Mouse (Mus musculus) retina, postnatal 1 day (tissue): ENCODE measurements around the gene BC025920.

Source experiments
- DNase-seq: peaks from one replicate; pipeline ENCODE4 v3.0.0-alpha.2; 2012

Gene BC025920

DNA sequence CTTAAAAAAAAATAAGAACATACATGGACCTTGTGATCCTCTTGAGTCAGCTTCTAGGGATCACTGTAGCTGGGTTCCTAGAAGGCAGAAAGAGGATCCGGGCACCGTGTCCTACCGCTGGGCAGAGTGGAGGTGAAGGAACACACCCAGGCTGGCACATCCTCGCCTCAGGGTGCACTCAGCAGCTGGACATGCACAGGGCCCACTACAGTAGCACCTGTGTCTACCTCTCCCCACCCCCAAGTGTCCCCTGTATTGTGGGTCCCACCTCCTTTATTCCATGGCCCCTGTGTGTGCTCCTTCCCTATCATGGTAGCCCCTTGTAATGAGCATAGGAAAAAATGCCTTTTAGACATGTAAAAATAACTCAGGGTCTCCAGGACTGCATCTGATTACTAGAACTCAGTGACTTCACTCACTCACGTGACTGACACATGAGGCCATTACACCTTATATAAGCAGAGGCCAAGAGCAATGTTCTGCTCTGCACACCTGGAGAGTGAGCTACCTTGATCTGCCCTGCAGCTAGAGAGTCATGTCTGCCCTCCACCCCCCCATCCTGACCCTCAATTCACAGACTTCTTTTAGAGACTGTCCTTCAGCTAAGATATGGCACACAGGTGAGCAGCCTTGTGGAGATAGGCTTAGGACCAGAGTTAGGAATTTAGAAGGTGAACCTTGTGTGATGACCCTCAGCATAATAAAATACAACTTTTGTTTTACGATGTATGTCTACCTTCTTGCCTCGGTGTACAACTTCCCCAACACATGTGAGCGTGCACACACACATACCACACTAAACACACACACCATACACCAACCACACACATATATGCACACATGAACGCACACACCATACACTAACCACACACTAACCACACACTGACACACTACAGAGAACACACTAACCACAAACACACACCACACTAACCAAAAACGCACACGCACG, 1.8 kb upstream of the BC025920 start:
- DNase-seq = no peak

DNA sequence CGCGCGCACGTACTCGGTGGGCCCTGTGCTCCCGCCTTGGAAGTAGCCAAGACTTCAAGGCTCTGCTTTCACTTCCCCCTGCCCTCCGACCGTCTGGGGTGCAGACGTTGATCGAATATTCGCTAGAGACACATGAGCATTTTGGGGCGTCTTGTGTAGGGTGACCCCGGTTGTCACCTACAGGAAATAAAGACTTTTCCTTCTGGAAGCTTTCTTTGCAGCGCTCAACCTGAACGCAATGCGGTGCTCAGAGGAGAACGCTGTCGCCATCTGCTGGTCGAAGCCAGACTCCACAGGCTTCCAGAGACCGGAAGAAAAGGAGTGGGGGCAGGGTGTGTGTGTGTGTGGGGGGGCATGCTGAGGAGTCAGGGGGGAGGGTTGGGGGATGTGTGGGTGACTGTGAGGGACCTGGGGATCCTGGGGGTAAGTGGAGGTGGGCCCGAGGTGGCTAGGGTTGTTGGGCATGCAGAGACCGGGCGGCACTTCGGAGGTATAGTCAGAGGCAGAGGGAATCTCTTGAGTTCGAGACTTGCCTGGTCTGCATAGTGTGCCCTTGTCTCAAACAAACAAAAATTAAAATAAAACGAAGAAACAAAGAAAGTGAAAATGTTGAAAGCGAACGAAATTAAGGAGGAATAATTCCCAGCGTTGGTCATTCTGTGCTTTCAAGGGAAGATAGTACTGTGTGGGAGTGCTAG, 953 bp upstream of the BC025920 start:
- DNase-seq = peak; percentile 93

DNA sequence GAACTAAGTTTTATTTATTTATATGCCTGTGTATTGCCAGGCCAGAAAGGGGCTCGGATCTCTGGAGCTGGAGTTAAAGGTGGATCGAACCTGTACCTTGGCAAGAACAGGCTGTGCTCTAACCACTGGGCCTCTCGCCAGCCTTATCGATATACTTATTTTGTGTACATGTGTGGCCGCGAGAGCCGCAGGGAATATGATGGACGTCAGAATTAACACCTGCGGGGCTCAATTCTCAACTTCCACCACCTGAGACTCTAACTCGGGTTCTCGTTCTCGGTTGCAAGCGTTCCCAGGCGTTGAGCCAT, 450 bp upstream of the BC025920 start:
- DNase-seq = no peak

DNA sequence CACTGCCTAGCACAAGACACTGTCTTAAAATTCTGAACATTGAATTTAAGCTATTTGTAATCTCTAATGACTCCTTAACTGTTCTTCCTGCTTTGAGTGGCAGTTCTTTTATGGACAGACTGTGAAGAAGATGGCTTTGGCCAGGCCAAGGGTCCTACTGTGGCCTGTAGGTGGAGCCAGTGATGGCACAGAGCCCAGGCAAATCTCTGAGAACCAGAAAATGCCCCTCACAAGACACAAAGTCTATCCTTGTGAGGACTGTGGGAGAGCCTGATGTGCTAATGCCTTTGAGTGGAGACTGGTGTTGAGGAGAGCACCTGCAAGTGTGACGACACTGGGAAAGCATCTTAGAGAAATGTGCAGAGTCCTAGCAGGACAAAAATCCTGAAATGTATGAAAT, 2.2 kb downstream of the BC025920 start:
- no peak for DNase-seq

GRCm38 (mm10) chr10:81612779-81613178, 6.7 kb downstream of the BC025920 start:
- DNase-seq = no peak

DNA sequence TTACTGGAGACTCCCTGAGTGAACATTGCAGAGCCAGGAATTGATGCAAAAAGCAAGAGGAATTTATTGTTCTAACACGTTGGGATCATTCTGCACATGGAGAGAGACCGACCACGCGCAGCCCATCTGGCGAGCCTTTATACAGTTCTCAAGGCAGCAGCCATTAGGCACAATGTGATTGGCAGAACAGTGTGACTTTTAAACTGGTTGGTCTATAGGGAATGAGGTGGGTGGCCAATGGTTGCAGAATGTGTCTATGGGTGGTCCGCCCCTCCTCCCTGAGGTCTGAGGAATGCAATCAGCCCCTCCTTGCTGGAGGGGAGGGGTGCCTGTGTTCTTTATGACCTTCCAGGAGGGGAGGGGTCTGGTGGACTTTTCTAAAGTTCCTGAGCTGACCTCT, 9.4 kb downstream of the BC025920 start:
- DNase-seq = no peak

GRCm38 (mm10) chr10:81619976-81620375, 13.9 kb downstream of the BC025920 start:
- DNase-seq = no peak

DNA sequence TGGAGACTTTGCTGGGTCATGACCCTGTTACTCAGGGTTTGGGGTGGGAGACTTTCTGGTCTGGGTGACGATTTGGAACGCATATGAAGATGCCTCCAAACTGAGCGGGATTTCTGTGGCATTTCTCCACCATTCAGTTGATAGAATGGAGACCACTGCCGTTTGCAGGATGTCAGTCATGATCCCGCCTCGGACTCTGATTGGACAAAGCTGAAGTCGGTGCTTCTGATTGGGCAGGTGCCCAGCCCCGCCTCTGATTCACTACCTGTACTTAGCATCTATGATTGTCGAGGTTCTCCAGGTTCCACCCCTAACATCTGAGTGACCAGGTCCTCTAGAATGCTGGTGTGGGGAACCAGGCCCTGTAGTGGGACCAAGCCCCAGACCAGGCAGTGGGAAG, 14.7 kb downstream of the BC025920 start:
- no peak for DNase-seq

- DNase-seq = no peak
Observed at GRCm38 (mm10) chr10:81623441-81623840, 17.4 kb downstream of the BC025920 start.

DNA sequence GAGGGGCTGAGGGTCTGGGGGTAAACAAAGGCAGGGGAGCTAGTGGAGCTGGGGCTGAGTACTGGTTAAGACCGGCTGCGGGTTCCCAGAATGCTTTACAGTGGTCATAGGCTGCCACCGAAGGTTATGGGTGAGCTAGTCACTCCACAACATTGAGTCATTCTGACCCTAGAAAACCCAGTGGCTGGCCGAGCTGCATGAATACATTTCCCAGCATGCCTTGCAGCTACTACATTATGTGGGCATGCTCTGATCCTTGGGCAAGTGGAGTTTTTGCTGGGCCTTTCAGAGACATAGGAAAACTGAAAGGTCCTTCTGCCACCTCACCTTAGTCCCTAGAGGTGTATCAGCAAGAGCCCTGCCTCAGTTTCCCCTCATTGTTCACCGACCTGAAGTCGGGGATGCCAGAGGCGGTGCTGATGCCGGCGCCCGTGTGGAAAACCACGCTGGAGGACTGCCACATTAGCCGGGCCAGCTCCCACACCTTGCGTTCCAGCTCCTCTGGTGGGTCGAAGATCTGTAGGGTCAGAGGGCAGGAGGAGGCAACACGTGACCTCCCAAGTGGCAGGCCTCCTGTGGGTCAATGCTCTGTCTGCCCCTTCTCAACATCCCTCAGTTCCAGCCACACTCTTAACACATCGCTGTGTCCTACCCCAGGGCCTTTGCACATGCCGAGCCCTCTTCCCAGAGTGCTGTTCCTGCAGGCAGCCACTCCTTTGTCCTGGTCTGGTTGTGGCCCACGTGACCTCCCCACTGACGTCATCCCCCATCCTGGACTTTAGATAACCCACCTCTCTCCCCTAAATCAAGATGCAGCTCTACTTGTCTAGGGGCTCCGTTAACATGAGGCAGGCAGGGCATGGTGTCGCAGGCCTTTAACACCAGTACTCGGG, 20.3 kb downstream of the BC025920 start:
- no peak for DNase-seq

DNA sequence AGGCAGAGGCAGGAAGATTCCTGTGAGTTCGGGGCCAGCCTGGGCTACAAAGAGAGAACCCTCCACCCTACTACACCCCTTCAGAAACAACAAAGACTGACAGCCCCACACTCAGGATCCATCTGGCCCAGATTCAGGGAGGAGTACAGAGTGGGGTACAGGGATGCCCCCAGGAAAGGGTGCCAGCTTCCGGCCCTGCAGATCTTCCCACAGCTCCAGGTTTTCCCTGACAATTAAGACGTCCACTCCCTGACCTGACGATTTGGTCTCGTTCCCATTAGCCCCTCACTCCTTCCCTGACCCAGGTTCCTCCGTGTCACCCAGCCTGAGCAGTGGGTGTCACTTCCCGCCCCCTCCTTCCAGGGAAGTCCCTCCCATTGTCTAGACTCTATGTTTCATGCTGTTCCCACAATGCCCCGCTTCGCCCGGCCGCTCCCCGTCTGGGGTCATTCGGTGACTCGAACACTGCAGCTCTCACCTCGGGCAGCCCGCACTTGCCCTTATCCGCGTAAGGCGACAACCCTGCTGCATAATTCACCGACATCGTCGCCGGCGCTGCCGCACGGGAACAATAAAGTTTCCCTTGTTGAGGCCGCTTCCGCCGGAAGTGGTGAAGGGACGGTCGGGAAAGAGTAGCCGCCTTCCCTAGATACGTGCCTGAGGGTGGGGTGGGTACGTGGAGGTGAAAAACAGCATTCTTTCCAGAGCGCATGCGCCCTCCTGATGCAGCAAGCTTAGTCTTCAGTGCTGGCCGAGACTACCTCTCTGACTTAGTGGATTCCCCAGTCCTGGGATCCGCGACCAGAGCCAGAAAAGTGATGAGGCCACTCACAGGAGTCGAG, 21.1 kb downstream of the BC025920 start, which contains the start of gene Sirt6:
Sirt6 (minus strand) TSS at position 804 of the 842 bp plus-strand sequence.
- DNase-seq = peak; percentile 97

GRCm38 (mm10) chr10:81627836-81628220, 21.8 kb downstream of the BC025920 start:
- DNase-seq = no peak

- no peak for DNase-seq
Observed at GRCm38 (mm10) chr10:81628390-81628789, 22.3 kb downstream of the BC025920 start, which contains the start of gene Ankrd24. Ankrd24 (plus strand) TSS chr10:81628540.

- peak; percentile 90 for DNase-seq
Observed at GRCm38 (mm10) chr10:81633253-81634099, 27.4 kb downstream of the BC025920 start.

DNA sequence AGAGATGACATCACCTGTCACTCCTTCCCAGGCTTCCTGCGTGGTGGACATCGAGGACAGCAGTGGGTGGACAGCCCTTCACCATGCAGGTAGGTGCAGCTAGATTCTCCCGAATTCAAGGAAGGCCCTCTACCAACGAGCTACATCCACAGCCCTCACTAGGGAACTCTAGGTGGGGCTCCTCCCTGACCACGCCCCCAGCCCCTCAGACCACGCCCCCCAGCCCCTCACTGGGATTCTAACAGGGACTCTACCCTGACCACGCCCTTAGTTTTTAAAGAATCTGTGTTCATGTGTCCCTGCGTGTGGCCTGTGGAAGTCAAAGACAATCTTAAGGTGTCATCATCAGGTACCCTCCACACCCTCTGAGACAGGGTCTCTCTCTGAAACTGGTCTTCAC, 30.3 kb downstream of the BC025920 start:
- DNase-seq = no peak

DNA sequence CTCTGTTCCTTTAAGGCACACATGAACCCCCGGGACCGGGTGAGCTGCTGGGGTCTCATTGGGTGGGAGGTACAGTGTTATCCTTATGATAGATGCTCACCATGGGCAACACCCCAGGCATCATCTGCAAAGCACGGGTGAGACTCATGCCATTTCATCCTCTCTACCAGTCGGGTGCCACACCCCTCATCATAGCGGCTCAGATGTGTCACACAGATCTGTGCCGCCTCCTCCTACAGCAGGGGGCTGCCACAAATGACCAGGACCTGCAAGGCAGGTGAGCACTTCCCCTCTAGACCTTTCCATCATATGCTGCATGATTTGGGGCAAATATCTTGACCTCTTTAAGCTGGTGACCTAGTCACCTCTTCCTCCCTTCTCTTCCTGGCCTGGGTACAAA, 32.0 kb downstream of the BC025920 start:
- DNase-seq = no peak

DNA sequence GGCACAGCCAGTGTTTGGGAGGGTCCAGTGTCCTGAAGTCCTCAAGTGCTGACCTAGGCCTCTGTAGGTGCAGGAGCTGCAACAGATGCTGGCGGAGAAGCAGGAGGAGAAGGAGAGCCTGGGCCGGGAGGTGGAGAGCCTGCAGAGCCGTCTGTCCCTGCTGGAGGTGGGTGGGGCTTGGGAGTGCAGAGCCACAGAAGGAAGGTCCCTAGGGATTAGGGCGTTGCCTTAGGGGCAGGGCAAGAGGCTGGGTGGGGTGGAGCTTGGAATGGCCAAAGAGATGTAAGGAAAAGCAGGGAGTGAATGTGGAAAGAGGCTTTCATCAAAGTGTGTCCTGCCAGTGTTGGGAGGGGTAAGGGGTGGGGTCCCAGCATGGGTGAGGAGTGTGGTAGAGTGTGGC, 34.8 kb downstream of the BC025920 start:
- peak; percentile 40 for DNase-seq

GRCm38 (mm10) chr10:81641566-81641965, 35.5 kb downstream of the BC025920 start:
- no peak for DNase-seq

DNA sequence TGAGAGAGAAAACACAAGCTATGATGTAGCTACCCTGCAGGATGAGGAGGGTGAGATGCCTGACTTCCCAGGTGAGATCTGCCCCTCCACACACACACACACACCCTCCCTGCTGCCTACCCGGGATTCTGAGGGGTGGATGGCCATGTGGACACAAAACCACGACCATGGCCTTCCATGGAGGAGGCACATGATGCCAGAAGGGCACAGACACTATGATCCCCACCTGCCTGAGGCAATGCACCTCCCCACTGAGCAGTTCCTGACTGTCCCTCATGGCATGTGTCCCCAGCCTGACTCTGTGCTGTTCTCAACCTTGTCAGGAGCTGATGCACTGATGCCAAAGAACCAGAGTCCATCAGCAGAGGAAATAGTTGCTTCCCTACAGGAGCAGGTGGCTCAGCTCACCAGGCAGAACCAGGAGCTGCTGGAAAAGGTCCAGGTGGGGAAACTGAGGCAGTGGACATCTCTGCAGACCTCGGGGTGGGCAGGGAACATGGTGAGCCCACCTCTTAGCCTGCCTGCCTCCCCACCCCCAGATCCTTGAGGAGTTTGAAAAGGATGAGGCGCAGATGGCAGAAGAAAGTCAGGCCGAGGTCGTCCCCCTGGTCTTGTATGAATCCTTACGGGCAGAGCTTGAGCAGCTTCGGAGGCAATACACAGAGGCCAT, 36.0 kb downstream of the BC025920 start:
- no peak for DNase-seq

- no peak for DNase-seq
Observed at GRCm38 (mm10) chr10:81642648-81643448, 36.8 kb downstream of the BC025920 start.
